Mouse (Mus musculus) kidney, adult 2 months (tissue): ENCODE data around the gene Plekhb1. TPM values are rescaled to one million over a fixed set of nuclear protein-coding genes. Genes with fewer than 3 reads are reported as not detected.

Source experiments
- DNase-seq: peaks from one replicate; pipeline ENCODE4 v3.0.0; 2021
- H3K27ac ChIP-seq: fragments of 200-500 bp; 2 replicates; pipeline ENCODE4 v1.5.1; 2012; ENCODE audit warnings: low read depth, low read length, control low read depth, inconsistent platforms; ENCODE audit not compliant: insufficient read depth
- H3K27me3 ChIP-seq: fragments of 200-500 bp; replicated peaks from 2 replicates; pipeline ENCODE4 v1.6.1; 2012; ENCODE audit warnings: mild to moderate bottlenecking, moderate library complexity, low read length, inconsistent platforms; ENCODE audit not compliant: control insufficient read depth, insufficient read depth
- H3K36me3 ChIP-seq: fragments of 200-500 bp; 2 replicates; pipeline ENCODE4 v1.6.1; 2012; ENCODE audit warnings: mild to moderate bottlenecking, moderate library complexity, low read length, inconsistent platforms; ENCODE audit not compliant: control insufficient read depth, insufficient read depth
- H3K4me1 ChIP-seq: fragments of 200-500 bp; 2 replicates; pipeline ENCODE4 v1.6.1; 2011; ENCODE audit warnings: low read length; ENCODE audit not compliant: control insufficient read depth, insufficient read depth
- H3K4me3 ChIP-seq: fragments of 200-500 bp; 2 replicates; pipeline ENCODE4 v1.5.1; 2011; ENCODE audit warnings: mild to moderate bottlenecking, low read depth, low read length, control low read depth; ENCODE audit not compliant: insufficient read depth
- CTCF ChIP-seq: fragments of 200-500 bp; conservative IDR thresholded peaks from 2 replicates; pipeline ENCODE4 v1.5.1; 2011; ENCODE audit warnings: low read depth, mild to moderate bottlenecking, control low read depth, low read length, moderate library complexity, mixed read lengths; ENCODE audit not compliant: insufficient read depth, insufficient read length
- POLR2A ChIP-seq: fragments of 200-500 bp; IDR thresholded peaks from one replicate; pipeline ENCODE4 v1.6.1; 2011; ENCODE audit warnings: low read depth, low read length, control low read depth
- WGBS: fragments of 180-500 bp; shearing (Covaris S2); methylation state at CpG from one replicate; pipeline ENCODE4 v1.1.7; 2018; 5-methylcytosine and 5-hydroxymethylcytosine counted together
- polyA plus RNA-seq: library from polyadenylated mRNA; depleted of rRNA; stranded (reverse); fragments of >200 nt; gene quantifications from 2 replicates; pipeline ENCODE4 v1.2.3, GENCODE M21; 2012; rRNA removed

Gene Plekhb1
- polyA plus RNA-seq, result 37.3 and 44.9 TPM in 2 replicates

DNA sequence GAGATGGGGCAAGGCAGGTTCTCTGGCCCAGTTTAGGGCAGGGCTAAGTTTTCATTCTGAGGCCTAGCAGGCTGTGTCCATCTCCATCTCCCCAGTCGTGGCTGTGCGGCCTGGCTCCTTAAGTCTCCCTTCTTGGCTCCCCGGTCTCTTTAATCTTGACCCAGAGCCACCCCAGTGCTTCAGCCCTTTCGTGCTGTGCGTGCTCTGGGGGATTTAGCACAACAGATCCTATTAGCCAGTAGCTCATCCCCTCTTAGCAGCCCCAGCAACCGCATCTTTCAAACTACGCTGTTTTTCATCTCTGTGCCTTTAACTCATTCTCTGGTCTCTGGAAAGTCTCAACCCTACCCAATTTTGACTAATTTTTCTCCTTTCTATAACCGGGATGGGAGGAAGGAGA lies at the start of gene Plekhb1:
Gene Plekhb1, minus strand, starts transcription at position 184 of the 400 bp plus-strand sequence.
- DNase-seq, result no peak

DNA sequence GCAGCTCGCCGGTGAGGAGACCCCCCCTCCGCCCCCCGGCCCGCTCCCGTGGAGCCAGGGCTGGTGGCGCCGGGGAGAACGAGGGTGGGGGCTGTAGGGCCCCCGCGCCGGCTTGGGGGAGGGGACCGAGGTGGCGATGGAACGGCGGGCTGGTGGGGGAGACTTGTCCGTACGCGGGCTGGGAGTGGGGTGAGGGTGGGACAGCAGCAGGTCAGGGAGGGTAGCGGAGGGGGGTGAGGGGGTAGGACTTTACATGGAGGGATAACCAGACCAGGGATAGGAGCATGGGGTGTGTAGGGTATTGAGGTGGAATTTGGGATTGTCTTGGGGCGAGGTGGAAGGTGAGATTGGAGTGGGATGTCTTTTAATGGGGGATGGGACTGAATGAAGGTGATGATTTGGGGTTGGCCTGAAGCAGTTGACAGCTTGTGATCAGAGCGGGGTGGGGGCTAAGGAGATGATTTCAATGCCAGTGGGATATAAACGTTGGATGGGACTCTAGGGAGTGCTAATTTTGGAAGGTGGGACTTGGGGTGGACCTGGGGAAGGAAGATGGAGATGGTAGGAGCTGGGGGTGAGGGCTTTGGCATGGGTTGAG lies 44.8 kb upstream of the Plekhb1 start:
- H3K4me3 ChIP-seq, result peak overlapping the region; percentile 82
- H3K4me1 ChIP-seq, result peaks cover 8% of the 10 kb centered on the region; the same call in 1 of the 2 replicates
- no peak for TF ChIP-seq POLR2A
- TF ChIP-seq CTCF, result no peak
- H3K36me3 ChIP-seq, result no peaks in the 10 kb centered on the region
- H3K27me3 ChIP-seq, result no peaks in the 10 kb centered on the region
- 1% methylated on average over 23 of the region's 23 CpGs for WGBS
- H3K27ac ChIP-seq, result peak overlapping the region; percentile 70
- DNase-seq, result peak; percentile 14

More for the DNA sequence above, at the start of gene Plekhb1:
- 83% methylated on average over 8 of the region's 8 CpGs for WGBS
- Histone ChIP-seq H3K27ac (no peak within 1 kb of the TSS), H3K4me3 (no peak within 1 kb of the TSS), H3K36me3 (no peaks in the 10 kb centered on the region), H3K27me3 (no peaks in the 10 kb centered on the region), H3K4me1 (no peaks in the 10 kb centered on the region)
- TF ChIP-seq CTCF (no peak), POLR2A (no peak)

DNA sequence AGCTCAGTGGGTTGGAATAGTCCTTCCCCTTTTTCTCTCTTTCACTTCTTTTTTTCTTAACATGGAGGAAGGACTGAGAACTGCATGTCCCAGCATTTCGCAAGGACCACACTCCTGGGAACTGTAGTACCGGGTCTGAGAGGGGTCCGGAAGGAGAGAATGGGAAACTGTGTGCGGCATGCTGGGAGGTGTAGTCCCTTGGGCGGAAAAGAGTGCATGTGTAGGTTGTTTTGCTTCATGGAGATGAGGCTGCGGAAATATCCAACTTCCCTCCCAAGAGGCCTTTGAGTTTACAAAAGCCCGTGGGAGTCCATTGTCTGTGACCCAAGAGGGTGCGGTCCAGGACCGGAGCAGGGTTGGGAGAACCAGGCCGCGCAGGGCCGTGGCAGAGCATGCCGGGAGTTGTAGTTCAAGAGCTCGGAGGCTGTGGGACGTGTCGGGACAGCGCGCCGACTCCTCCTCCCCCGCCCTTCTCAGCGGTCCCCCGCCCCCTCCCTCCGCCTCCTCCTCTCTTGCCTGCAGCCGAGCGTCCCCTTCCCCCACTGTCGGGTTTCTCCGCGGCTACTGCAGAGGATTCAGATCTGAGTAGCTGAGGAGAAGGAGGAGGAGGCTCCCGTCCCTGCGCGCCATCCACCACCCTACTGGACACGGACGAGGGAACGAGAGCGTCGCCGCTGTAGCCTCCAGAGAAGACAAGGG lies 44.1 kb upstream of the Plekhb1 start, which contains the start of gene Fam168a:
Gene Fam168a, plus strand, starts transcription at position 493 of the 699 bp plus-strand sequence.
- peaks cover 8% of the 10 kb centered on the region; the same call in 1 of the 2 replicates for H3K4me1 ChIP-seq
- peak within 1 kb of the TSS; percentile 93 for H3K27ac ChIP-seq
- DNase-seq, result peak; percentile 97
- TF ChIP-seq CTCF (peak; percentile 1; the same call in 1 of the 2 replicates), POLR2A (peak; percentile 62)
- H3K27me3 ChIP-seq, result no peaks in the 10 kb centered on the region
- peak within 1 kb of the TSS; percentile 82 for H3K4me3 ChIP-seq
- no peaks in the 10 kb centered on the region for H3K36me3 ChIP-seq
- under 1% methylated on average over 36 of the region's 37 CpGs for WGBS

DNA sequence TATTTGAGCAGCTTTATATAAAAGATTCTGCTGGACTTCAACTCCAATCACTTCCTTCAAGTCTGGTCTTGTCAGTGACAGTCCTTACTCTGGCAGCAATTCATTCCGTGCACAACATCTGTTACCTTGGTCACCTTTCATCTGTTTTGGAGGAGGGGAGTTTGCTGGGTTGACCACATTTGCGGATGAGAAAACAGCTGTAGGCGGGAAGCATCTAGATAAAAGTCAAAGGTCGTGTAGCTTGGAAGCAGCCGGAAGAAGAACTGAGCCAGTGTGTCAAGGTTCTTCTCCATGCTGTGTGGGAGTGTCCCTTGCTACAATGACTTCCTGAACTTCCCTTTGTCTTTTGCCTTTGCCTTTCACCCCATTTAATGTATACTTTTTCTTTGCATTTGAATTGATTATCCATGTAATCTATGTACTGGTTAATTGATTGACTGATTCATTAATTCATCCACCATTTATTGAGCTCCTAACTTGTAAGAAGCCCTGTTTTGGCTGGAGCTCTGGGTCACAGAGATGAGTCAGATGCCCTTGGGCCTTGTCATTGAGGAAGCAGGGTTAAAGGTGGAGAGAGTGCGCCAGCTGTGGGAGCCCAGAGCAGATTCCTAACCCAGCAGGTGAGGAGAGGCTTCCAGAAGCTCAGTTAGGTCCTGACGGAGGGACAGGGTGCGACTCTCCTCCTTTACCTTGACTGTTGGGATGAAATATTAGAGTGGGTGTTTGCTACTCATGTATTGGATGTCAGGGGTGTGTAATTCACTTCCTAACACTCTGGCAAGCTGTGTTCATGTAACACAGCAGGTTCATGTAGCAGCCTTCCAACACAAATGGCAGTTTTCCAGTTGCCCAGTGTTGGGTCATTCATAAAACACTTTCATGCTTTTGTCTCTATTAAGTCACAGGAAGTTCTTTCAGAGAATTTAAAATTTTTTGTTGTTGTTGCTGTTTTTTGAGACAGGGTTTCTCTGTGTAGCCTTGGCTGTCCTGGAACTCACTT lies 37.9 kb upstream of the Plekhb1 start:
- 43% methylated on average over 8 of the region's 8 CpGs for WGBS
- H3K27ac ChIP-seq, result no peak overlapping the region
- TF ChIP-seq POLR2A (no peak), CTCF (no peak)
- H3K27me3 ChIP-seq, result no peaks in the 10 kb centered on the region; the same call in 1 of the 2 replicates
- H3K4me3 ChIP-seq, result no peak overlapping the region
- DNase-seq, result peak; percentile 22
- H3K4me1 ChIP-seq, result no peaks in the 10 kb centered on the region
- H3K36me3 ChIP-seq, result no peaks in the 10 kb centered on the region

DNA sequence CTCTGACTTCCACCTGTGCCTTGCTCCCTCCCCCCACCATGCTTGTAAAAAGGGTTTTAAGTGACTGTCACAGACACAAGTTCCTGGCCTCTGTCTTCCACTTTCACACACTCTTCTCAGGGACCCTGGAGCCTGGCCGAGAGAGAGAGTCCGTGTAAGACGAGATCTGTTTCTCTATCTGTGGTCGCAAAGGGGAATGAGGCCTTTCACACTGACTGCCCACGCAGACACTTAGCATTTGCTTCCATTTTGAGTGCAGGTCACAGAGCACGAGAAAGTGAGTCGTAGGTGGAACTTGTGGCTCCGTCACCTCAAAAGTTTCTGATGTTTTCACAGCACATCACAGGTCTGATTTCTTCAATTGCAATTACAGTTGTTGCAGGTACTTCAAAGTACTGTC lies 31.0 kb upstream of the Plekhb1 start:
- TF ChIP-seq POLR2A (no peak), CTCF (no peak)
- no peak for DNase-seq
- 63% methylated on average over 8 of the region's 8 CpGs for WGBS
- Histone ChIP-seq H3K36me3 (no peaks in the 10 kb centered on the region), H3K27ac (no peak overlapping the region), H3K4me1 (no peaks in the 10 kb centered on the region), H3K27me3 (no peaks in the 10 kb centered on the region; the same call in 1 of the 2 replicates), H3K4me3 (no peak overlapping the region)

DNA sequence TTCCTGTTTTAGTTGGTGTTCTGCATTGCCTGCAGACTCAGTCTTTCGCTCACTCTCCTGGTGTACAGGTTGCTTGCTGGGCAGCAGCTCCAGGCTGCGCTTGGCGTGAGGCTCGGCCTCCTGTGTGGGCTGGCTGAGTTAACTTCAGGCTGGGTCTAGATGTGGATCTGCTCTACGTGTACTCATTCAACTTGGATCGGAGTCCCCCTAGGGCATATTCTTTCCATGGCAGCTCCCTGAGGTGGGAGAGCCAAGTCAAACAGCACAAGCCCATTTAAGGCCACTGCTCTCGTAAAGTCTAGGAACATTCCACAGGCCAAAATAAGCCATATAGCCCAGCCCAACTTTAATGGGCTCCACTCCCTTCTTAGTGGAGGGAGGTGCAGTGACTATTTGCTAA lies 26.3 kb upstream of the Plekhb1 start:
- TF ChIP-seq CTCF (no peak), POLR2A (no peak)
- DNase-seq, result no peak
- no peaks in the 10 kb centered on the region for H3K4me1 ChIP-seq
- no peaks in the 10 kb centered on the region for H3K36me3 ChIP-seq
- no peak overlapping the region for H3K4me3 ChIP-seq
- WGBS, result 76% methylated on average over 7 of the region's 7 CpGs
- no peaks in the 10 kb centered on the region for H3K27me3 ChIP-seq
- no peak overlapping the region for H3K27ac ChIP-seq
